Mouse (Mus musculus) NIH3T3 (cell line): ENCODE data around the gene Syt7.

Experiments used
- DNase-seq: peaks from one replicate; pipeline ENCODE4 v3.0.0-alpha.2; 2012; ENCODE audit warnings: low read depth

Gene Syt7

GRCm38 (mm10) chr19:10388615-10389313 lies at the start of gene Syt7:
TSS of gene Syt7 (plus strand) at chr19:10389090.
- DNase-seq = no peak

GRCm38 (mm10) chr19:10339271-10339670 lies 49.6 kb upstream of the Syt7 start:
- DNase-seq = no peak

DNA sequence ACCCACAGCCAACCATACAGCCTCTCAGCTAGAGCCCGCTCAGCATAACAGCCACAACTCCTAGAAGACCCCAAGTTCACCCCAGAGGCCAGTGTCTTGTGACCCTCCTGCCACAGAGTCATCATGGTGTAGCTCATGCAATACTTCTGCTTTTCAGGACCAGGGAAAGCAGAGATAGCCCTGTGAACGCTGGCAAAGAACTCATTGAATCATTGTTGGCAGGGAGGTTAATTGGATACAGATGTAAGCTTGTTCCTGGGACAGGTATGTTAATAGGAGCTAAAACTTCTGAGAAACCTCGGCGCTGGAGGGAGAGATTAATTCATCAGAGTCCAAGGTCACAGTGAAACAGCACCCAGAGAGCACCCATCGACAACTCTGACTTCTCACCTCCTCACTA lies 48.2 kb upstream of the Syt7 start:
- DNase-seq = peak; percentile 71

- peak; percentile 62 for DNase-seq
Observed at GRCm38 (mm10) chr19:10341152-10341551, 47.7 kb upstream of the Syt7 start.

- peak; percentile 69 for DNase-seq
Observed at GRCm38 (mm10) chr19:10341817-10342439, 47.0 kb upstream of the Syt7 start.

DNA sequence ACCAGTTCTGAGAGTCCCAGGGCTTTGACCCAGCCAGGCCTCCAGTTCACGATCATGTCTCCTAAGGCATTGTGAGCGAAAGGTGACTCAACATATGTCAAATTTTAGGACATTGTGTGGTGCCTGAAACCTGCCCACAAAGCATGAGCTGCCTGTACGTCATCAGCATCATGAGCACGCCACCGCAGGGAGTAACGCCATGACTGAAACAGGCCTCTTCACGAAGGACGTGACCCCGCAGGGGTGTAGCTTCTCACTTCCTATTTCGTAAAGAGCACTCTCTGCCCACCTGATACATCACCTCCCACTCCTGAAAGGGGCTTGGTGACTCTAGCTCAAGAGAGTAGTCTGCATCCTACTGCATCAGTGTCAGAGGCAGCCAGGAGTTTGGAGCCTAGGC lies 45.0 kb upstream of the Syt7 start:
- no peak for DNase-seq

DNA sequence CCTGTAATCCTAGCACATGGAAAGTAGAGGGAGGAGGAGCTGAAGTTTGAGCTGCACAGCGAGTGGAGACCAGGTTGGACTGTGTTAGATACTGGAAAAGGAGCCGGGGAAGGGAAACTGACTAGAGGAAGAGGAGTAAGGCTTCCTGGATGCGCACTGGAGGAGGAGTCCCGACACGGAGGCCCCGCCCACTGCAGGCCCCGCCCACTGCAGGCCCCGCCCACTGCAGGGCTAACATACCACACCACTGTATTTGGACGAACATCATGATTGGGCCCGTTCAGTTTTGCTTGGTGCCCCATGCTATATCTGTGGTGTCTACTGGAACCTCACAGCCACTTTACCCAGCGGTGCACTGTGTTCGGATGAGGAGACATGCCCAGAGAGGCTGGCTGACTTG lies 43.2 kb upstream of the Syt7 start:
- no peak for DNase-seq

DNA sequence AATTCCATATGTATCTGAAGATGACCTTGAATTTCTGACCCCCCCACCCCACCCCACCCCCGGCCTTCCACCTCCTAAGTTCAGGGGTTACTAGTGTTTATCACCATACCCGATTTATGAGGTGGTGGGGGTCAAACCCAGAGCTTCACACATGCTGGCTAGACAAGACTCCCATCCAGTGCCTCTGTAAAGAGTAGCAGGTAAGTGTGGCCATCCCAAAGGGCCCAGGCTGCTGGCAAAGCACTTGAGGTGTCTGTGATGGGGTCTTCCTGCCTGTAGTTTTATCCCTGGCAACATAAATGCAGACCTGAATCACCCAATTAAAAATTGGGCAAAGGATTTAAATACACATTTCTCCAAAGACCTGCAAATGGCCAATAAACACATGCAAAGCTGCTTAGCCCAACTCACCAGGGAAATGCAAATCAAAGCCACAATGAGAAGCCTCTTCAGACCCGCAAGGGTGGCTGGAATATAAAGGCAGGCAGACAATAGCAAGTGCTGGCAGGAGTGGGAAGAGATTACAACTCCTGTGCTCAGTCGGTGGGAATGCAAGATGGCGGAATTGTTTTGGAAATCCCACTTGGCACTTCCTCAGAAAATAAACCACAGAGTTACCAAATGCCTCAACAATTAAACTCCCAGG lies 41.1 kb upstream of the Syt7 start:
- no peak for DNase-seq

DNA sequence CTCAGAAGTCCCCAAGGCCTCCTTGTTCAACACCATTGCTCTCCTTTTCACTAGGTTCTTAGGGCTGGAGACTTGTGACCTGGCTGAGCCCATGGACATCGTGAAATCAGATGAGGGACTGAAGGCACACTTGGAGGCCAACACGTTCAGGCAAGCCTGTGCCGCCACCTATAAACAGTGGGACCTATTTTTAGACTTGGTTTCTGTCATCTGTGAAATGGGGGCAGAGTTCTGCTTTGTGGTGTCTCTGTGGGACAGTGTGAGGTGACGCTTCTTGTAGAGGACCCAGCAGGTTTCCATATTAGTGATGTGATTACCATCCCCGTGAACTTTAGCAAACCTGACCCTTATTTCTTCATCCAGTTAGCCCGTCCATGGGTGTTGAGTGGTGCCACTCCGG lies 36.7 kb upstream of the Syt7 start:
- DNase-seq = no peak

- DNase-seq = no peak
Observed at GRCm38 (mm10) chr19:10354830-10355229, 34.1 kb upstream of the Syt7 start.

DNA sequence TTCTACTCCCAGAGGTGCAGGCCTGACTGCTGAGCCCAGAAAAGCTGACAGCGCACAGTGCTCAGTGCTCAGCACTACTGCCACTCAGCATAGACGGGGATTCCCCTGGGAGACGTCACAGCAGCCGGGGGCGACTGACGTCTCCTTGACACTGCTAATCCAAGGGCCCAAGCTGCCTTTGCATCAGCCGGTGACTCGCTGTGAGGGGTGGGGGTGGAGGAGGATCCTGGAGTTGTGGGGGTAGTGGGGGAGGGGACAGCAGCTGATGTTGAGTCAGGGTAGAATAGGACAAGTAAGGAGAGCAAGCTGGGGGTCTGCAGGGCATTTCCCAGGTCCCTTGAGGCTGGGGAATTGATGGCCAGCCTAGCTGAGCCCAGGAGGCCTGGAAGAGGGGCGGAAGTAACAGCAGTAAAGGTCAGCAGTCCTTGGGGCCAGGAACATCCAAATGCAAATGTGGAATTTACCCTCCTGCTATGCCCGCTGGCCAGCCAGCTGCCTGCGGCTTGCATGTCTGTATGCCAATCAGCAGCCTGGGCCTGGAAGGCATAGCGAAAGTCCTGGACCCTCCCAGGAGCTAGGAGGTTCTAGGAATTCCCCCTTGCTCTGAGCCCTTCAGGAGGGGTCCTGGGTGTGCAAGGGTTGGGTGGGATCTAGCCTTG lies 31.9 kb upstream of the Syt7 start:
- DNase-seq = peak; percentile 75

DNA sequence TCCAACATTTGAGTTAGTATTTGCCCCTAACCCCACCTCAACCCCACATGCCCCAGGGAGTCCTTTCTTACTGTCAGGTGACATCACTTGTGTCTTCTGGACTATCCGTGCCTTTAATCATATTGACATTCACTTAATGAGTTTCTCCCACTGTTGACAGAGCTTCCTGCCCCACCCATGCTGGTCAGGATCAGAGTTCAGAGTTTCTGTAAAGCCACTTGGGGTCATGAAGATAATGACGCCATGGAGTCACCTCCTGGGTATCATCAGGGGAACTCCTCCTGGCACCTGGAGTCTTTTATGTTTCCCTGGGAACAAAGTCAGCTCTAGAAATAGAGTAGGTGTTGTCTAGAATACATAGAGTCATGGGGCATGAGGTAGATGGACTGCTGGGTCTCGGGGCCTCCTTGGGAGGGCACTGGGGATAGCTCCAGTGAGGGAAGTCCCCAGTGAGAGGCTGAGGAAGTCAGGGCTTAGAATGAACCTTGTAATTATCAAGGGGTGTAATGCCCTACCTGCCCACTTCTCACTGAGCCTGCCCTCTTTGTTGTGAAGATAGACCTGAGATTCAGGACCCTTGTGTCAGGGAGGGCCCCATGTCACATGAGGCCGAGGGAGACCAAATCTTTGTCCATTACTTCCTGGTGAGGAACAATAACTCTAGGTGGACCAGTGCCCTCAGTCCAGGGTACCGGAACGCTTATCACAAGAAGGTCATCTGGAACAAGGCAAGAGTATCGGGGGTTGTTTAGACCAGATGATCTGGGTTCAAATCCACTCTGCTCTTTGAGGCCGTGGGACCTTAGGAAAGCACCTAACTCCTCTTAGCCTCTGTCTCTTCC lies 29.6 kb upstream of the Syt7 start:
- no peak for DNase-seq

DNA sequence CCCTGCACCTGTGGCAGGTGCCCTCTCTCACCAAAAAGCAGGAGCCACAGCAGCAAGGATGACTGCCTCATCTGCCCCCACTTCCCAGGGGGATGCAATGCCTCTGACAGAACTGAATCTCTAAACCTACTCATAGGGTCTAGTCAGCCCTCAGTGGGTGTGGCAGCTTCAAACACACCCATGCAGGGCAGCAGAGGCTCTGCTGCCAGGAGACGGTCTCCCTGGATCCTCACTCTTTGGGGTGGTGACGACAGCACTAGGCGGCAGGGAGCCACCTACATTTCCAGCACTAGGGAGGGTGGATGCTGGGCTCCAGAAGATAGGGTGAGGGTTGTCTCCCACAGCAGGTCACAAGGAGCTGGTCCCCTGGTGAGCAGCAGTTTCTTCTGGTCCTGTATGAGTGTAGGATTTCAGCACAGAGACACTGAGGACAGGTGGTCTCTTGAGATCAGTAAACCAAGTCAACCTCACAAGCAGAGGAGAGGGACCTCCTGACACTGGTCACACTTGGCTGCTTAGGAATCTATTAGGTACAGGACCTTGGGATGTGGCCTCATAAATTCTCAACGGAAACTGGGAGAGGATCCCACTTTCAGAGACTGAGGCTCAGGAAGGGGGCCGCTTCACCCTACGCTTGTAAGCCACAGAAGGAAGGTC lies 26.3 kb upstream of the Syt7 start:
- DNase-seq = no peak

DNA sequence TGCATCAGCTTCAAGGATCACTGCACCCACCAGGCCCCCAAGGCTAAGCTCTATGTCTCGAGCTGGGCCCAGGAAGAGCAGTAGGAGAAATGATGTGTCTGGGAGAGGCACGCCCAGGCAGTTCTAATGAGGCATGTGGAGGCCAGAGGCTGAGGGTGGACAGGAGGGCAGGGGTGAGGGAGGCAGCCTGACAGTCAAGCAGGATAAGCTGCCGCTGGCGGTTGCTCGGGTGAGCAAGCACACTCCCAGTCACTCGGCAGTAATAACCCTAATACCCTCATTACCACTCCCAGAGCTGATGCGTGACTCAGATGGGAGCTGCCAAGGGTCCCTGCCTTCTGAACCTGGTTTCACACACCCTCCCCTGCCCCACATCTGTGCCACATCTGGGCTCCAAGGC lies 25.0 kb upstream of the Syt7 start:
- DNase-seq = peak; percentile 41

- DNase-seq = no peak
Observed at GRCm38 (mm10) chr19:10366116-10366845, 22.6 kb upstream of the Syt7 start.

GRCm38 (mm10) chr19:10367802-10368201 lies 21.1 kb upstream of the Syt7 start:
- DNase-seq = no peak

- no peak for DNase-seq
Observed at GRCm38 (mm10) chr19:10369936-10370335, 19.0 kb upstream of the Syt7 start.

GRCm38 (mm10) chr19:10373191-10373590 lies 15.7 kb upstream of the Syt7 start:
- DNase-seq = no peak

- DNase-seq = no peak
Observed at GRCm38 (mm10) chr19:10375260-10375659, 13.6 kb upstream of the Syt7 start.

DNA sequence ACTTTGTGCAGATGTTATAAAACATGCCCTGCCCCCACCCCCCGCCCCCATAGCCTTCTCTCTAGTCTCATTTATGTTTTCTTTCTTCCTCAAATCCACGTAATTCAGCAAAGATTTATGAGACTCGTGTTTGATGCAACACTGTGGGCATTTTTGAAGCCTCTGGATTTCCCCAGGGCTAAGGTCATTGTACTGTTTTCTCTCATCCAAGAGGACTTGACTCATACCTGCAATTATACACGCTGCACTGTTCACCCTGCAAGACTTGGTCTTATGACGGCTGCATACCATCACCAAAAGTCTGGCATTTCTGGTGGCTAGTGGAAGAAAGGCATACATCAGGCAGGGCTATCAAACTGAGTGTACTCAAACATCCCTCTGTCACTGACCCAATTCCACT lies 8.9 kb upstream of the Syt7 start:
- peak; percentile 55 for DNase-seq

DNA sequence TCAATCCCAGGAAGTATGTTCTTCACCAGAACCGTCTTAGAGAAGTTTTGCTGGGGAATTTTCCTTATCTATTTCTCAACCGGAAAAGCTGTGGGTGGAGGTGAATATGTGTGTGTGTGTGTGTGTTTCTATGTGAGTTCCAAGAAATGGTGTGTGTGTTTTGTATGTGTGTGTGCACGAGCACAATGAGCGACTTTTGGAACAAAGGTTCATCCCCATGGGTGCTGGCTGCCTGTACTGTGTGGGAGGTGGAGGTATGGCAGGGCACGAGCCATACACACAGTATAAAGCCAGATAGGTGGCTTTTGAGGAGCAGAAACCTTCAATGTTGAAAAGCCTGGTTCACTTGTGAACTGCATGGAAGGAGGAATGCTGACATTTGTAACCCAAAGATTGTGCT lies 1.2 kb upstream of the Syt7 start:
- no peak for DNase-seq
